Mouse (Mus musculus): ENCODE data around the gene Ncoa5.

GRCm38 (mm10) chr2:164956195-164956594 is 78.5 kb downstream of the Ncoa5 start:
- TF ChIP-seq POLR2A (IDR thresholded peaks at IDR 0.05; ENCODE audit: extremely low read depth, insufficient read depth, low read length) (no peak), CTCF (IDR thresholded peaks at IDR 0.05; ENCODE audit: extremely low read depth, insufficient read depth, low read length) (no peak)

Measured in cortical plate, adult 2 months (tissue).